ENCODE assay signal across 18 mouse cellular contexts in genomic region chr12:52479323-52479722, GRCm38 (mm10). TPM values are rescaled to one million over a fixed set of nuclear protein-coding genes. Genes with fewer than 3 reads are reported as not detected.
DNase-seq lines count a peak whose midpoint lies in the region; ATAC-seq and TF ChIP-seq lines count a peak whose summit lies in the region.
"Had no signal": no experiment of that assay in that cellular context is flagged by ENCODE, and none has a peak within 500 bp of the region (broad histone marks: within the 10 kb centered on the region; RNA-seq: fewer than 3 reads in every experiment).

No protein-coding gene starts in this region.

- DNase-seq in heart, postnatal 0 days (ENCODE audit: low spot score) = no peak
- peak; percentile 7 for DNase-seq in lung, postnatal 10 days
- DNase-seq in yolk sac, embryonic 10.5 days (ENCODE audit: low spot score) = peak; percentile 40
- DNase-seq in c-Kit-positive CD71-positive TER-119-positive erythroid progenitor cells, embryonic 14.5 days (ENCODE audit: low spot score) = no peak
- DNase-seq: adrenal gland, adult 2 months; adrenal gland, postnatal 25 days; cerebellum, adult 2 months; cerebellum, postnatal 10 days; forebrain, postnatal 0 days; gastrocnemius, postnatal 14 days; heart, postnatal 36 days had no signal

- TF ChIP-seq EP300 in heart, postnatal 0 days (IDR thresholded peaks at IDR 0.05; ENCODE audit: low read depth) = no peak

- no peak overlapping the region for H3K4me2 ChIP-seq in heart, postnatal 0 days (ENCODE audit: low read depth, low read length)
- H3K4me2 ChIP-seq in heart, embryonic 12.5 days = no peak overlapping the region
- H3K4me2 ChIP-seq in lung, embryonic 15.5 days = no peak overlapping the region
- H3K4me2 ChIP-seq: forebrain, embryonic 13.5 days; heart, embryonic 15.5 days; hindbrain, embryonic 15.5 days had no signal

- peaks cover 4% of the 10 kb centered on the region; the same call in 1 of the 2 replicates for H3K4me1 ChIP-seq in heart, postnatal 0 days (ENCODE audit: control insufficient read depth, insufficient read depth)
- H3K4me1 ChIP-seq in heart, embryonic 12.5 days (replicated peaks) = peaks cover 12% of the 10 kb centered on the region
- peaks cover 17% of the 10 kb centered on the region for H3K4me1 ChIP-seq in lung, embryonic 15.5 days

- no peaks in the 10 kb centered on the region for H3K36me3 ChIP-seq in heart, postnatal 0 days (replicated peaks; ENCODE audit: control insufficient read depth, insufficient read depth, low read length)
- no peaks in the 10 kb centered on the region for H3K36me3 ChIP-seq in heart, embryonic 12.5 days
- no peaks in the 10 kb centered on the region for H3K36me3 ChIP-seq in lung, embryonic 15.5 days
- H3K36me3 ChIP-seq: embryonic facial prominence, embryonic 10.5 days; heart, embryonic 15.5 days; hindbrain, embryonic 15.5 days had no signal

- no peaks in the 10 kb centered on the region for H3K9me3 ChIP-seq in heart, postnatal 0 days (replicated peaks; ENCODE audit: control insufficient read depth, low read length)
- no peaks in the 10 kb centered on the region for H3K9me3 ChIP-seq in heart, embryonic 12.5 days (replicated peaks)
- no peaks in the 10 kb centered on the region for H3K9me3 ChIP-seq in lung, embryonic 15.5 days
- H3K9me3 ChIP-seq: embryonic facial prominence, embryonic 10.5 days; forebrain, embryonic 13.5 days; heart, embryonic 15.5 days; hindbrain, embryonic 15.5 days had no signal

- no peak for TF ChIP-seq CTCF in heart, postnatal 0 days (IDR thresholded peaks at IDR 0.05; ENCODE audit: low read depth)

- H3K4me3 ChIP-seq in heart, postnatal 0 days (ENCODE audit: low read depth, low read length) = no peak overlapping the region
- no peak overlapping the region for H3K4me3 ChIP-seq in heart, embryonic 12.5 days
- H3K4me3 ChIP-seq in lung, embryonic 15.5 days = no peak overlapping the region
- H3K4me3 ChIP-seq: embryonic facial prominence, embryonic 10.5 days; forebrain, embryonic 13.5 days; heart, embryonic 15.5 days; hindbrain, embryonic 15.5 days had no signal

- no peaks in the 10 kb centered on the region for H3K27me3 ChIP-seq in heart, postnatal 0 days (ENCODE audit: control insufficient read depth, insufficient read depth, low read length)
- H3K27me3 ChIP-seq in heart, embryonic 12.5 days (replicated peaks) = no peaks in the 10 kb centered on the region
- no peaks in the 10 kb centered on the region for H3K27me3 ChIP-seq in lung, embryonic 15.5 days
- H3K27me3 ChIP-seq: forebrain, embryonic 13.5 days; heart, embryonic 15.5 days; hindbrain, embryonic 15.5 days had no signal

- H3K9ac ChIP-seq in heart, postnatal 0 days (replicated peaks; ENCODE audit: low read depth, low read length) = no peak overlapping the region
- no peak overlapping the region for H3K9ac ChIP-seq in heart, embryonic 12.5 days
- H3K9ac ChIP-seq in lung, embryonic 15.5 days = no peak overlapping the region
- H3K9ac ChIP-seq: forebrain, embryonic 13.5 days; forebrain, postnatal 0 days; heart, embryonic 15.5 days; hindbrain, embryonic 15.5 days had no signal

- H3K27ac ChIP-seq in heart, postnatal 0 days (ENCODE audit: low read depth) = no peak overlapping the region
- no peak overlapping the region for H3K27ac ChIP-seq in heart, embryonic 12.5 days (ENCODE audit: poor library complexity, severe bottlenecking)
- H3K27ac ChIP-seq in lung, embryonic 15.5 days = peak overlapping the region; percentile 50
- H3K27ac ChIP-seq: embryonic facial prominence, embryonic 10.5 days; forebrain, embryonic 13.5 days; heart, embryonic 15.5 days; hindbrain, embryonic 15.5 days had no signal

- peak; percentile 24; the same call in 1 of the 2 replicates for ATAC-seq in heart, postnatal 0 days (ENCODE audit: insufficient read depth, low read depth)
- ATAC-seq in heart, embryonic 12.5 days (ENCODE audit: insufficient number of reproducible peaks, low FRiP score) = no peak
- ATAC-seq in lung, embryonic 15.5 days (ENCODE audit: borderline replicate concordance, extremely low read depth, low FRiP score, low TSS enrichment) = peak; percentile 49
- ATAC-seq in megakaryocyte progenitor cell, adult 5-6 weeks (replicated peaks; ENCODE audit: poor library complexity) = no peak
- ATAC-seq: forebrain, embryonic 13.5 days; forebrain, postnatal 0 days had no signal

- WGBS in heart, postnatal 0 days = 38% methylated on average over 6 of the region's 6 CpGs
- 39% methylated on average over 6 of the region's 6 CpGs for WGBS in heart, embryonic 12.5 days
- 37% methylated on average over 6 of the region's 6 CpGs for WGBS in lung, embryonic 15.5 days

RNA-seq across cellular contexts. Expression of gene Arhgap5, which starts 24.4 kb away (rescaled TPM):
- 54.8 and 63.2 TPM in 2 replicates for total RNA-seq in heart, postnatal 0 days (2014; rRNA removed; ENCODE audit: low replicate concordance)
- 23.9 and 25.0 TPM in 2 replicates for polyA plus RNA-seq in heart, postnatal 0 days (2015; fragmentation: Nextera tagmentation; extraction: Ambion mirVana)
- 46.0 and 50.5 TPM in 2 replicates for polyA plus RNA-seq in heart, embryonic 12.5 days (2016; fragmentation: Nextera tagmentation; extraction: Ambion mirVana)
- polyA plus RNA-seq in lung, embryonic 15.5 days (2015; fragmentation: Nextera tagmentation; extraction: Ambion mirVana) = 42.3 and 46.8 TPM in 2 replicates
- 11.2 and 12.7 TPM in 2 replicates for total RNA-seq in megakaryocyte progenitor cell, adult 5-6 weeks (2015)
- 8.1 and 10.0 TPM in 2 replicates for total RNA-seq in megakaryocyte progenitor cell, adult 5-6 weeks (2017)

Comparison
In these comparisons a context has a peak if more than half of its experiments do, and no peak if none do; other contexts are left out.
1. ATAC-seq: peak in heart, postnatal 0 days (single experiment) and lung, embryonic 15.5 days (single experiment); none in heart, embryonic 12.5 days (single experiment) and megakaryocyte progenitor cell, adult 5-6 weeks (single experiment).
2. DNase-seq: peak in lung, postnatal 10 days (single experiment) and yolk sac, embryonic 10.5 days (single experiment); none in heart, postnatal 0 days (single experiment) and c-Kit-positive CD71-positive TER-119-positive erythroid progenitor cells, embryonic 14.5 days (single experiment).